In the genomic region with DNA sequence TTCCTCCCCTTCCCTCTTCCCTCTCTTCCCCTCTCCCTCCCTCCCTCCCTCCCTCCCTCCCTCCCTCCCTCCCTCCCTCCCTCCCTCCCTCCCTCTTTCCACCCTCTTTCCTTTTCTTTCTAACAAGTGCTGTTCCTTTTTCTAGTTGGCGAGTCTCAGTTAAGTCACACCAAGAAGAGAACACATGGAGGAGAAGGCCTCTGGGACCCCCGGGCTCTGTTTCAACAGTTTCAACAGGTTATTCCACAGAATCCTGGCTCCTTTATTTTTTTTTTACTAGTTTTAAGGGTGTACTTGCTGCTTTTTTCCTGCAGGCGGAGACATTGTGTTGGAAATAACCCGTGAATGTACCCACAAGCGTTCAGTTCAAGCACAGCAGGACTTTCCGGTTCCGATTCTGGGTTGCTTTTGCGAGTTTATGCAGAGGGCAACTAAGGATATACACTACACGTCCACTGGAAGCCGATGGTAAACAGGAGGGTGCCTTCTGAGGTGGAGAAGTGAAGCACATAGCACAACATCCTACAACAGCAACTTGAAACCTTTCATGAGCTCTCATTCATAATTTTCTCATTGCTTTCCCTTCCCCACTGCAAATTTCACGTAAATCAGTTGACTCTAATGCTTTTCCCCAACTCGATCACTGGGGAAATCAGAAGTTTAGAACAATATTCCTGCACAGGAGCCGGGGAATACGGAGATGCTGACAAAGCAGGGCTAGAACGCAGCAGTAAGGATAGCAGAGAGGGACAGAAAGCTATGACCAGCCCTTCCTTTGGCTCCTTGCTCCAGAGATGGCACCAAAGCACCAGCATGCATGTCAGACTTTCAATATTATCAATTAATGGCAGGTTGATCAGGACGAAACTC, we compare ENCODE assay signal across 8 mouse cellular contexts. TPM values are rescaled to one million over a fixed set of nuclear protein-coding genes. Genes with fewer than 3 reads are reported as not detected.
DNase-seq lines count a peak whose midpoint lies in the region; ATAC-seq and TF ChIP-seq lines count a peak whose summit lies in the region.

No protein-coding gene starts in this region.

- no peaks in the 10 kb centered on the region for H3K36me3 ChIP-seq in heart, embryonic 15.5 days
- no peaks in the 10 kb centered on the region for H3K36me3 ChIP-seq in liver, embryonic 12.5 days
- no peaks in the 10 kb centered on the region for H3K36me3 ChIP-seq in stomach, embryonic 16.5 days (ENCODE audit: control insufficient read depth, insufficient read depth, low read length)

- no peaks in the 10 kb centered on the region for H3K9me3 ChIP-seq in heart, embryonic 15.5 days (replicated peaks)
- H3K9me3 ChIP-seq in liver, embryonic 12.5 days (replicated peaks): no peaks in the 10 kb centered on the region
- no peaks in the 10 kb centered on the region for H3K9me3 ChIP-seq in stomach, embryonic 16.5 days (replicated peaks; ENCODE audit: control insufficient read depth, low read length)

- no peak for TF ChIP-seq POLR2A in bone marrow macrophage, adult 2 months (IDR thresholded peaks at IDR 0.05; ENCODE audit: borderline replicate concordance, low read depth, low read length)

- H3K9ac ChIP-seq in heart, embryonic 15.5 days: peak overlapping the region; percentile 59
- peak overlapping the region; percentile 27 for H3K9ac ChIP-seq in liver, embryonic 12.5 days
- H3K9ac ChIP-seq in stomach, embryonic 16.5 days (ENCODE audit: low read length): peak overlapping the region; percentile 79

- 0 out of 2 replicates have a peak, but pooled peaks have one; percentile 39 for ATAC-seq in heart, embryonic 15.5 days (replicated peaks; ENCODE audit: insufficient number of reproducible peaks, insufficient read depth, low FRiP score, low read depth)
- ATAC-seq in liver, embryonic 12.5 days: no peak
- peak; percentile 71 for ATAC-seq in stomach, embryonic 16.5 days (ENCODE audit: insufficient read depth, low FRiP score)

- peak overlapping the region; percentile 66 for H3K4me2 ChIP-seq in heart, embryonic 15.5 days
- peak overlapping the region; percentile 57 for H3K4me2 ChIP-seq in liver, embryonic 12.5 days
- H3K4me2 ChIP-seq in stomach, embryonic 16.5 days (ENCODE audit: low read depth, low read length): peak overlapping the region; percentile 87

- H3K27ac ChIP-seq in bone marrow macrophage, adult 2 months (ENCODE audit: insufficient read depth, low read depth, low read length): peak overlapping the region; percentile 56
- H3K27ac ChIP-seq in heart, embryonic 15.5 days: no peak overlapping the region
- H3K27ac ChIP-seq in liver, embryonic 12.5 days: no peak overlapping the region
- H3K27ac ChIP-seq in stomach, embryonic 16.5 days (ENCODE audit: low read length): no peak overlapping the region

- 3% methylated on average over 16 of the region's 16 CpGs for WGBS in heart, embryonic 15.5 days
- 2% methylated on average over 16 of the region's 16 CpGs for WGBS in liver, embryonic 12.5 days (ENCODE audit: insufficient replicate concordance)
- WGBS in stomach, embryonic 16.5 days: 2% methylated on average over 16 of the region's 16 CpGs

- DNase-seq in CD4-positive helper T cell, adult 2 months (ENCODE audit: low read depth, low spot score): peak; percentile 72
- DNase-seq in fibroblast of lung, adult 2 months (ENCODE audit: low read depth): peak; percentile 51
- peak; percentile 68 for DNase-seq in kidney, postnatal 10 days
- DNase-seq in naive thymus-derived CD4-positive, alpha-beta T cell, adult 2 months (ENCODE audit: low read depth): peak; percentile 85

- H3K4me1 ChIP-seq in bone marrow macrophage, adult 2 months (ENCODE audit: control insufficient read depth, insufficient read depth, low read length): 0 out of 2 replicates have a peak, but pooled peaks cover 2% of the 10 kb centered on the region
- no peaks in the 10 kb centered on the region for H3K4me1 ChIP-seq in heart, embryonic 15.5 days (replicated peaks)
- H3K4me1 ChIP-seq in liver, embryonic 12.5 days: no peaks in the 10 kb centered on the region
- no peaks in the 10 kb centered on the region for H3K4me1 ChIP-seq in stomach, embryonic 16.5 days (ENCODE audit: control insufficient read depth, insufficient read depth, low read length)

- peak overlapping the region; percentile 72 for H3K4me3 ChIP-seq in bone marrow macrophage, adult 2 months (ENCODE audit: insufficient read depth, low read length)
- H3K4me3 ChIP-seq in heart, embryonic 15.5 days: peak overlapping the region; percentile 51
- H3K4me3 ChIP-seq in liver, embryonic 12.5 days: peak overlapping the region; percentile 50
- H3K4me3 ChIP-seq in stomach, embryonic 16.5 days (replicated peaks; ENCODE audit: low read length): peak overlapping the region; percentile 60

- peaks cover 3% of the 10 kb centered on the region for H3K27me3 ChIP-seq in heart, embryonic 15.5 days
- H3K27me3 ChIP-seq in liver, embryonic 12.5 days (replicated peaks): no peaks in the 10 kb centered on the region
- H3K27me3 ChIP-seq in stomach, embryonic 16.5 days (ENCODE audit: control insufficient read depth, insufficient read depth, low read length): no peaks in the 10 kb centered on the region

- TF ChIP-seq CTCF in bone marrow macrophage, adult 2 months (IDR thresholded peaks at IDR 0.05; ENCODE audit: low read depth, low read length): no peak

RNA-seq across cellular contexts. Expression of gene Dtx4, which starts 16.7 kb away (rescaled TPM):
- 18.5 and 19.3 TPM in 2 replicates for polyA plus RNA-seq in bone marrow macrophage, adult 2 months (2012; ENCODE audit: insufficient read depth, insufficient read length, missing spikeins)
- polyA plus RNA-seq in heart, embryonic 15.5 days (2015; fragmentation: Nextera tagmentation; extraction: Ambion mirVana): 2.5 and 4.5 TPM in 2 replicates
- 2.7 and 2.9 TPM in 2 replicates for polyA plus RNA-seq in liver, embryonic 12.5 days (2016; fragmentation: Nextera tagmentation; extraction: Ambion mirVana)
- polyA plus RNA-seq in stomach, embryonic 16.5 days (2015; fragmentation: Nextera tagmentation; extraction: Ambion mirVana): 14.7 and 15.7 TPM in 2 replicates

RNA-seq across cellular contexts. Expression of gene Fam111a, which starts 27.6 kb away (rescaled TPM):
- polyA plus RNA-seq in bone marrow macrophage, adult 2 months (2012; ENCODE audit: insufficient read depth, insufficient read length, missing spikeins): 101 and 108 TPM in 2 replicates
- 16.6 and 17.3 TPM in 2 replicates for polyA plus RNA-seq in heart, embryonic 15.5 days (2015; fragmentation: Nextera tagmentation; extraction: Ambion mirVana)
- 34.1 and 35.4 TPM in 2 replicates for polyA plus RNA-seq in liver, embryonic 12.5 days (2016; fragmentation: Nextera tagmentation; extraction: Ambion mirVana)
- 21.1 and 23.5 TPM in 2 replicates for polyA plus RNA-seq in stomach, embryonic 16.5 days (2015; fragmentation: Nextera tagmentation; extraction: Ambion mirVana)

RNA-seq across cellular contexts. Expression of gene Mpeg1, which starts 57.3 kb away (rescaled TPM):
- polyA plus RNA-seq in bone marrow macrophage, adult 2 months (2012; ENCODE audit: insufficient read depth, insufficient read length, missing spikeins): 2,155 and 2,361 TPM in 2 replicates
- 0.54 and 0.72 TPM in 2 replicates for polyA plus RNA-seq in heart, embryonic 15.5 days (2015; fragmentation: Nextera tagmentation; extraction: Ambion mirVana)
- 0.63 and 0.76 TPM in 2 replicates for polyA plus RNA-seq in liver, embryonic 12.5 days (2016; fragmentation: Nextera tagmentation; extraction: Ambion mirVana)
- polyA plus RNA-seq in stomach, embryonic 16.5 days (2015; fragmentation: Nextera tagmentation; extraction: Ambion mirVana): 1.3 and 1.8 TPM in 2 replicates

Comparison
In these comparisons a context has a peak if more than half of its experiments do, and no peak if none do; other contexts are left out.
1. H3K9ac ChIP-seq: peak in every context shown above with its lines; median percentile 79 in stomach, embryonic 16.5 days; 59 in heart, embryonic 15.5 days; 27 in liver, embryonic 12.5 days.
2. RNA of gene Mpeg1, which starts 57.3 kb away (polyA plus RNA-seq): 2,155 to 2,361 TPM in bone marrow macrophage, adult 2 months; 1.3 to 1.8 TPM in stomach, embryonic 16.5 days, 0.63 to 0.76 TPM in liver, embryonic 12.5 days and 0.54 to 0.72 TPM in heart, embryonic 15.5 days; every median in the first group is over 100 times any median in the second.
3. Peak in every context shown above with its lines, with median percentiles within 50 percentile points of each other: DNase-seq, H3K4me3 ChIP-seq and H3K4me2 ChIP-seq.